Mouse (Mus musculus) small intestine, adult 2 months (tissue): ENCODE results near the gene Stag1.

Experiments used
- CTCF ChIP-seq: fragments of 200-500 bp; IDR thresholded peaks from 2 replicates; pipeline ENCODE4 v1.5.1; 2012; ENCODE audit warnings: low read depth, mild to moderate bottlenecking, control low read depth, inconsistent platforms, low read length, moderate library complexity, mixed read lengths; ENCODE audit not compliant: insufficient replicate concordance, insufficient read length; ENCODE audit errors: extremely low read depth
- POLR2A ChIP-seq: fragments of 200-500 bp; IDR thresholded peaks from 2 replicates; pipeline ENCODE4 v1.6.1; 2012; ENCODE audit warnings: low read depth, mild to moderate bottlenecking, control low read depth, inconsistent platforms, low read length, moderate library complexity

- TF ChIP-seq CTCF: no peak
- TF ChIP-seq POLR2A: no peak
Measured at GRCm38 (mm10) chr9:100685769-100686487, 88.3 kb downstream of the Stag1 start.
